Mouse (Mus musculus): ENCODE measurements around the gene Hs1bp3. TPM values are rescaled to one million over a fixed set of nuclear protein-coding genes. Genes with fewer than 3 reads are reported as not detected.

Hs1bp3 gene
- polyA plus RNA-seq, 1 experiment from 2014 or later: 15.2 TPM

DNA sequence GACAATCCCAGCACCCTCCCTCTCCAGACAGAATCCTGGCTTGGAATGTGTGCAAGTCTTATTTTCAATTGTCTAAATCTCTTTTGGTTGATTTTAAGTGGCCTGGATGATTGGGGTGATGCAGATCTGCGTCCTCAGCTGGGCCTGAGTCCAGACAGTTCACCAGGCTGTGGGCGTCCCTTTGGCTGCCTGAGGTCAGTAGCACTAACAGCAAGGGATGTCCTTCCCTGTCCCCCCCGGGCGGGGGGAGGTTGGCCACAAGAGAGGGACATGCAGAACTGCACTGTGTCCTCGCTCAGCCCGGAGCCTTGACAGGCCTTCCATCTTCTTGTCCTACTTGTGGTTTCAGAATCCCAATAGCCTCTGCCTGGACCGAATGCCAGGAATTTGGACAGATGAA, 52.1 kb downstream of the Hs1bp3 start:
- no peak for DNase-seq (ENCODE audit: low spot score)
- Histone ChIP-seq H3K27ac (0 out of 2 replicates have a peak overlapping the region, but pooled peaks have one; percentile 36), H3K9me3 (no peaks in the 10 kb centered on the region), H3K4me1 (0 out of 2 replicates have a peak, but pooled peaks cover 11% of the 10 kb centered on the region), H3K36me3 (no peaks in the 10 kb centered on the region), H3K27me3 (ENCODE audit: insufficient read depth, poor library complexity, severe bottlenecking) (no peaks in the 10 kb centered on the region), H3K4me3 (no peak overlapping the region)
- 65% methylated on average over 7 of the region's 7 CpGs for WGBS

DNA sequence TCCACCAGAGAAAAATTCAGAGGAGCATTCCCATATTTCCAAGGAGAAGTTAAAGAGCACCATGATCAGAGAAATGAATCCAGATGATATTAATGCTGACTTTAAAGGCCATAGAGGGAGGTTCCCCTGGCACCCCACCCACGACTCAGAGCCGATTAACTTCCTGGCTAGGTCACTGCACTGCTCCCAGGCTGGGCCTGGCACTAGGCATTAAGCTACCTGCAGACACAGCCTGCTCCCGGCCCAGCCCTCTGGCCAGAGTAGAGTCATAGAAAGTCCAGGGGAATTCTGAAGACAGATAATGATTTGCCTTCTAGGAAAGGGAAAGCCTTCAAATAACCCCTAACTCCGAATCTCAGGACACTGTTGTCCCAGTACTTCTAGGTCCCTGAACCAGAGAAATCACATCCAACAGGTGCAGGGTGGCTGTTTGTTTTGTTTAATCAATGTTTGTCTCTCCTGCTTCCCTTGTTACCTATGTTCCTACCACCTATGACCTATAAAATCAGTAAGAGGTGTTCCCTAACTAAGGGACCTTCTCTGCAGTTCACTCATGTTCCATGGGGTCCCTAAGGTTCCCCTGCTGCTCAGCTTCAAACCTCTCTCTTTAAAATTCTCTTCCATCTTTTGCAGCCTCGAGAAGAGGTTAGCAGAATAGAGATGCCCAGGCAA, 52.8 kb downstream of the Hs1bp3 start:
- Histone ChIP-seq H3K4me1 (0 out of 2 replicates have a peak, but pooled peaks cover 11% of the 10 kb centered on the region), H3K36me3 (no peaks in the 10 kb centered on the region), H3K9me3 (no peaks in the 10 kb centered on the region), H3K4me3 (no peak overlapping the region), H3K27me3 (ENCODE audit: insufficient read depth, poor library complexity, severe bottlenecking) (no peaks in the 10 kb centered on the region), H3K27ac (no peak overlapping the region)
- DNase-seq (ENCODE audit: low spot score): no peak
- WGBS: 64% methylated on average over 5 of the region's 5 CpGs

DNA sequence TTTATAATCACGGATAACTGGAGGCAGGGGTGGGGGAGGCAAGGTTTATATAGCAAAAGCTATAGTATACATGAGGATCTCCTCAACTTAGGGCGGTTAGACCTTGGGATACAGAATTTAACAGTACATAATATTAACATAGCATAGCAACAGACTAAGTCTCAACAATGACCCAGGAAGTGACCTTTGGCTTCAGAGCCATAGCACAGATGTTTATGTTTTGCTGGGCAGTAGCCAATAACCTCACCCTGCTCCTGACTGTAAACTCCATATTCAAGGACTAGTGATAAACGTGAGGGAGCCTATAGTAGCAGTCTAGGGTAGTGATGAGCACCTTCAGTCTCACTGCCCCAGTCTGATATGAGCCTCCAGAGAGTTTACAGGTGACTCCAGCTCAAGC, 53.5 kb downstream of the Hs1bp3 start:
- WGBS: 64% methylated on average over 3 of the region's 3 CpGs
- H3K4me1 ChIP-seq: 0 out of 2 replicates have a peak, but pooled peaks cover 11% of the 10 kb centered on the region
- no peak for DNase-seq (ENCODE audit: low spot score)
- H3K9me3 ChIP-seq: no peaks in the 10 kb centered on the region
- H3K27me3 ChIP-seq (ENCODE audit: insufficient read depth, poor library complexity, severe bottlenecking): no peaks in the 10 kb centered on the region
- H3K4me3 ChIP-seq: no peak overlapping the region
- H3K27ac ChIP-seq: no peak overlapping the region
- H3K36me3 ChIP-seq: no peaks in the 10 kb centered on the region

DNA sequence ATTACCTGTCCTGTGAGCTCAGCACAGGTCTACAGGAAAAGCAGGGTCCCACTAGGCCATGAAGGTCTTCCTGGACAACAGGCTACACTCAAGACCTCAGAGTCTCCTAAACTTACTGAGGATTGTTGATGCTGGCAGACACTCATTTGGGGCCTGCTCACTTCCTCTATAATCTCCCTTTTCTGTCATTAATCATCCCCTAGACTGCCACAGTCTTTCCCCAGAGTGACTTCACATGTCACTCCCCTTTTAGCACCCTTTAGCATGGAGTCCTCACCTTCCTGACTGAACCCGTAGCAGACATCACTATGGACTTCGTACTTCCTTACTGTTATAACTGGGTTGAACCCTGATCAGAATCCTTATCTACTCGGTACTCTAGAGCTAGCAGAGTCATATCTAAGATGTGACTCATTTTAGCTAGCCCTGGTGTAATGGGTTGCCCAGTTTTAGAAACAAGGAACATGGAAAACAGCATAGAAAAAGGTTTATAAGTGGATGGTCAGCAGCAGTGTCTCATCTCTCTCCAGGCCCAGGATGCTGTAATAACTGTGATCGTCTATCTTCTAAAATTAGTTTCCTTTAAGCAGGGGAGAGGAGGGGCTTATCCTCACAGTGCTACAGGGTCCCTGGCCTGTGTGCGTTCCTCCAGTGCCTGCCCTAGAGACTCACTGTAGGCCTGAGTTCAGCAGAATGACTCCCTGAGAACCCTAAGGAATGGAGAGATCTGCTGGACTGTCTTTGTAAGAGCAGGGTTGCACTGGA, 58.7 kb downstream of the Hs1bp3 start:
- Histone ChIP-seq H3K36me3 (no peaks in the 10 kb centered on the region), H3K27ac (peak overlapping the region; percentile 59; the same call in 1 of the 2 replicates), H3K9me3 (no peaks in the 10 kb centered on the region), H3K4me3 (no peak overlapping the region), H3K27me3 (ENCODE audit: insufficient read depth, poor library complexity, severe bottlenecking) (no peaks in the 10 kb centered on the region), H3K4me1 (peaks cover 12% of the 10 kb centered on the region)
- DNase-seq (ENCODE audit: low spot score): no peak
- 38% methylated on average over 5 of the region's 5 CpGs for WGBS

DNA sequence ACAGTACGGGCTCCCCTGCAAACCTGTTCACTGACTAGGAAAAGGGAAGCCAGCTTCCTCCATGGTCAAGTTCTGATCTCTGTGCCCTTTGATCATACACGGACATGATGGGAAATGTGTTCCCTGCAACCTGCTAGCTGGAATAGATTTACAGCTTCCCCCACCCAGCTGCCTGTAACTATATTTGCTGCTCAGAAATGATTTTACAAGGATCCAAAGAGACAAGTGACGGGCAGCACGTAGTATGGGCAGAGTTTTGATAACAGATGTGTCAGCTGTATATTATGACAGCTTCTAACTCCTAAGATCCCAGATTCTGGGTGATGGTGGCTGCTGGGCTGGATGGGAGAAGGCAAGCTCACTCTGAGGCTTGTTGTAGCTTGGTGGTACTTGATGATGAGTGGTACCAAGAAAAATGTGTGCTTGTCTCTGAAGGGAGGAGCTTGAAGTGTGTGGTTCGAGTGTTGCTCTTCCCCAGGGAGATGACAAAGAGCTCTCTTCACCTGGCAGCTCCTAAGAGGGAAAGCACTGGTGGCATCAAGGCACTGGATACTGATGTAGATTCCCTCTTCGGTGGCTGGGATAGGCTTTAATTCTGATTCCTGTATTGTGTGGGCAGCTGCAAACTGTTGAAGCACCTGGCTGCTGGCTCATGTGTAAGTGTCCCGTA, 59.4 kb downstream of the Hs1bp3 start:
- Histone ChIP-seq H3K36me3 (no peaks in the 10 kb centered on the region), H3K27ac (no peak overlapping the region; the same call in 1 of the 2 replicates)
- 71% methylated on average over 7 of the region's 7 CpGs for WGBS

DNA sequence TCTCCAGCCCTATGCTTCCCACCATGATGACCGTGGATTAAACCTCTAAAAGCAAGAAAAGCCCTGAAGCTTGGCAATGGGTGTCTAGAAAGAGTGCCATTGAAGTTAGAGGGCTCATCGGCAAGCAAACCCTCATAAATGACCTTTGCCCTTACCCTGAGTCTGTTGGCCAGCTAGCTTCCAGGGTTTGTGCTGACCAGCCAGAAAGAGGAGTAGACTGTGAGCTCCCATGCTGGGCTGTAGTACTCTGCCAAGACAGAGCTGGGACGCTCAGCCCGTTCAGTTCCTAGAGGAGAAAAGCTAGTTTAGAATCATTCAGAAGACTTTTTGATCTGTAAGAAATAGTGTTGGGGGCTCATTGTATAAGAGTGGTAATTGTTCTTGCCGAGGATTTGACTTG, 60.5 kb downstream of the Hs1bp3 start:
- H3K36me3 ChIP-seq: no peaks in the 10 kb centered on the region
- H3K27ac ChIP-seq: no peak overlapping the region
- H3K27me3 ChIP-seq (ENCODE audit: insufficient read depth, poor library complexity, severe bottlenecking): no peaks in the 10 kb centered on the region
- H3K4me3 ChIP-seq: no peak overlapping the region
- H3K9me3 ChIP-seq: no peaks in the 10 kb centered on the region
- no peak for DNase-seq (ENCODE audit: low spot score)
- peaks cover 17% of the 10 kb centered on the region for H3K4me1 ChIP-seq
- WGBS: 88% methylated on average over 5 of the region's 5 CpGs

More for the DNA sequence above, 59.4 kb downstream of the Hs1bp3 start:
- Histone ChIP-seq H3K4me3 (no peak overlapping the region), H3K27me3 (ENCODE audit: insufficient read depth, poor library complexity, severe bottlenecking) (no peaks in the 10 kb centered on the region), H3K9me3 (no peaks in the 10 kb centered on the region), H3K4me1 (peaks cover 13% of the 10 kb centered on the region)
- no peak for DNase-seq (ENCODE audit: low spot score)

DNA sequence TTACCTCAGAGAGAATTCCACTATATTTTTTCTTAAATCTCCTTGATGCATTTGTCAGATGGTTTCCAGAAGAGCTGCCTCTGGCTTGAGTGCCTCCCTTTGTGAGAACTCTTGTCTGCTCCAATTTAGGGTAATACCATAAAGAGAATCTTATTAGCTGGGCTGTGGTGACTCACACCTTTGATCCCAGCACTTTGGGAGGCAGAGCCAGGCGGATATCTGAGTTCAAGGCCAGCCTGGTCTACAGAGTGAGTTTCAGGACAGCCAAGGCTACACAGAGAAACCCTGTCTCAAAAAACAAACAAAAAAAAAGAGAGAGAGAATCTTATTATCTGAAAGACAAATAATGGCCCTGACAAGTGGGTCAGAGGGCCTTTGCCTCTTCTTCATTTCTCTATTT, 63.9 kb downstream of the Hs1bp3 start:
- Histone ChIP-seq H3K4me3 (no peak overlapping the region), H3K9me3 (no peaks in the 10 kb centered on the region), H3K27me3 (ENCODE audit: insufficient read depth, poor library complexity, severe bottlenecking) (no peaks in the 10 kb centered on the region), H3K4me1 (peaks cover 32% of the 10 kb centered on the region), H3K27ac (no peak overlapping the region), H3K36me3 (no peaks in the 10 kb centered on the region)
- no peak for DNase-seq (ENCODE audit: low spot score)
- WGBS: 68% methylated on average over 1 of the region's 1 CpGs

DNA sequence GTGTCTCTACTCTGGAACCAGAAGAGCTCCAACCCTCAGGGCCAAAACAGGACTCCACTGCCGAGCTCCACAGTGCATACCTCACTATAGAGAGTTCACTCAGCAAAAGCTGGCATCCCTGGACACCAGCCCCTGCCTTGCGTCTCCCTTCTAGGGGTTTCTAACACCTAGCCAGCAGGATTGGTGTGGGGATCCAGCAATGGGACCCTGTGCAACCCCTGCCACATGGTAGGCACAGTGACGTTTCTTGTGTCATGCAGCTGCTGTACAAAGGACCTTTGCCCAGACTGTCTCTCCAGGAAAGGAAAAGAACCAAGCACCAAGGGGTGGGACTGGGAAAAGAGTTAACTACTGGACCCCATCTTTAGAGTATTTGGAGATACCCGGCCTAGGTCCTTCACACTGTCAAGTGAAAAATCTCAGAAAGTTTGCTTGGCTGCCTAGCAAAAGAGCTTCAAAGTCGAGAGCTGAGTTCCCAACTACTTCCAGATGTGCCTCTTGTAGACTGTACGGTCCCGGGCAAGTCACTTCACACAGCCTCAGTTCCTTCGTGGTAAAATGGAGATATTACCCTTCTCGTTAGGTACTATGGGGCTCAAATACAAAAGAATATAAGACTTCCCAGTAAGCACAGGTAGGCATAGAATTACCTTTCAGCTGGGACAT, 64.9 kb downstream of the Hs1bp3 start:
- Histone ChIP-seq H3K9me3 (no peaks in the 10 kb centered on the region), H3K4me3 (no peak overlapping the region), H3K36me3 (no peaks in the 10 kb centered on the region), H3K27ac (no peak overlapping the region), H3K4me1 (peaks cover 26% of the 10 kb centered on the region), H3K27me3 (ENCODE audit: insufficient read depth, poor library complexity, severe bottlenecking) (no peaks in the 10 kb centered on the region)
- 64% methylated on average over 9 of the region's 9 CpGs for WGBS
- no peak for DNase-seq (ENCODE audit: low spot score)

DNA sequence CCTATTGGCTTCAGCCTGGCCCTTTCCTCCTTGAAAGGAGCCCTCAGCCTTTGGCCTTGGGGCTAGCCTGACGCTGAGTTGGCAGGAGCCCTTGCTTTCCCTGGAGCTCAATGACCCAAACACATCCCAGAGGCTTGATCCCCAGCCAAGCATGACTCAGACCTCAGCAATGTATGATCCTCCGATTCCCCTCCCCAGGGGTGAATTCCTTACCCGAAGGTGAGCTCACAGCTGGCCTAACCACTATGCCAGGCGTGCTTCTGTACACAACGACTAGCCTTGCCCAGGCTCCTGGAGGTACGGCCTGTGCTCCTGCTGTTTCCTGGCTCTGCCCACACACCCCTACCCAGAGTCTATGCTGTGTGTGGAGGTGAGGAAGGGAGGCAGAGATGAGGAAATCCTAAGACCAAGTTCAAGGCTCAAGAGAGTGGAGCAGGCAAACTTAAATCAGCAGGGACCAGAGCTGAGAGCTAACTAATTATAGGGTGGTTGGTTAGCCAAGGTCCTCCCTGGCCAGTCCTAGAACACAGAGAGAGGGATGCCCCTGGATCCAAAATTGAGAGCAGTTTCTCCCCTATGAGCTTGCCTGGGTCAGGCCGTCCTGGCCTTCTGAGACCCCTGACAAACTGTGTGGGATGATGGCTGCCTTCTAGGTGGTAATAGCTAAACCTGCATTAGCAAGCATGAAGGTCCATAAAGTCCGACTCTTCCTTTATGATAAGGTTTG, 66.7 kb downstream of the Hs1bp3 start:
- Histone ChIP-seq H3K27ac (peak overlapping the region; percentile 67), H3K27me3 (ENCODE audit: insufficient read depth, poor library complexity, severe bottlenecking) (no peaks in the 10 kb centered on the region), H3K4me3 (no peak overlapping the region), H3K36me3 (no peaks in the 10 kb centered on the region), H3K9me3 (no peaks in the 10 kb centered on the region), H3K4me1 (peaks cover 26% of the 10 kb centered on the region)
- 52% methylated on average over 8 of the region's 8 CpGs for WGBS
- peak; percentile 80 for DNase-seq (ENCODE audit: low spot score)

DNA sequence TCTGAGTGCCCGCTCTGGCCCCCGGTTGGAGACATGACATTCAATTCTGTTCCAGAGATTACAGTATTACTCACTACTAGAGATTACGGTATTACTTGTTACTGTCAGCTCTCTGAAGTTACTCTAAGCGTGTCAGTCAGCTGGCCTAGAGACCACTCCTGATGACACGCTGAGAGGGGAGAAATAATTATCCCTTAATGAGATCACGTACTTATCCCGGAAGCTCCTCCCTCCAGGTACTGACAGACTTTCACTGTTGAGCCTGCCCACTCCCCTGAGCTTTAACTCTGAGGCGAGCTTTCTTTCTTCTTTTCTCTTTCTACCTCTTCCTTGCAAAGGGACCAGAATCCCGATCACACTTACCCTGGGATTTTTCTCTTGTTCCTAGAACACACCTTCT, 67.7 kb downstream of the Hs1bp3 start:
- H3K4me3 ChIP-seq: no peak overlapping the region
- no peaks in the 10 kb centered on the region for H3K9me3 ChIP-seq
- peaks cover 31% of the 10 kb centered on the region for H3K4me1 ChIP-seq
- DNase-seq (ENCODE audit: low spot score): no peak
- no peaks in the 10 kb centered on the region for H3K27me3 ChIP-seq (ENCODE audit: insufficient read depth, poor library complexity, severe bottlenecking)
- 56% methylated on average over 9 of the region's 9 CpGs for WGBS
- no peak overlapping the region for H3K27ac ChIP-seq
- no peaks in the 10 kb centered on the region for H3K36me3 ChIP-seq

DNA sequence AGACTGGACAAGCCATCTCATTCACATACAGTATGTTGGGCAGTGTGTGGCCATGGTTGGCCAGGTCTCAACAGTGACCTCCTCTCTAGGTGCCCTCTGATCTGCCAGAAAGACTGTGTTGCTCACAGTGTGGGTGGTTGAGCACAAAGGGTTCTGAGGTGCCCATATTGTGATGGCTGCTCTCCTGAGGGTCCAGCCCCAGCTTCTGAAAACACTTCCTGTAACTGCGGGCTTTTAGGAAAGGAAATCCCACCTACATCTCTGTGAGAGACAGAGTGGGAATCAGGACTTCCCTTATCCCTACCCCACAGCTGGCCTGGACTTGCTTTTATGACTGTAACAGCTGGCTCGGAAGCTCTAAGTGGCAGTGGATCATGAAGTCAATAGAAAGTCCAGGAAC, 68.7 kb downstream of the Hs1bp3 start:
- H3K4me1 ChIP-seq: peaks cover 41% of the 10 kb centered on the region
- no peak overlapping the region for H3K27ac ChIP-seq
- DNase-seq (ENCODE audit: low spot score): no peak
- H3K9me3 ChIP-seq: no peaks in the 10 kb centered on the region
- no peaks in the 10 kb centered on the region for H3K27me3 ChIP-seq (ENCODE audit: insufficient read depth, poor library complexity, severe bottlenecking)
- H3K36me3 ChIP-seq: no peaks in the 10 kb centered on the region
- 79% methylated on average over 2 of the region's 2 CpGs for WGBS
- no peak overlapping the region for H3K4me3 ChIP-seq

DNA sequence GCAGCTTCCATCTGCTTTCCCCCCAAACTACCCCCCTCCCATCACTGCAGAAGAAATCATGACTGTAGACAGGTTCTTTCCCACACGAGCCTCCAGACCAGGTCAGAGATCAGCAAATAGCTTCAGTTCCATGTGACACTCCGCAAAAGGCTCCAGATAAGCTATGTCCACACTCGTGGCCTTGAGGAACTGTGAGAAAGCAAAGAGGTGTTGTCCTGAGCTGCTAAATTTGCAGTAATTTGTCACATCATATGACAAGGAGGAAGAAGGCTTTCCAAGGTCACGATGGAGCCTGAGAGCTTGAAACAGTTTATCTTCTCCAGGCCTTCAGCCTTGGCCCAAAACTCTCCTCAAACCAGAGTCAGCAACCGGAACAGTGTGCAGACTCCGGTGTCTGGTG, 70.6 kb downstream of the Hs1bp3 start:
- Histone ChIP-seq H3K4me1 (peaks cover 37% of the 10 kb centered on the region), H3K27ac (peak overlapping the region; percentile 32; the same call in 1 of the 2 replicates), H3K36me3 (no peaks in the 10 kb centered on the region), H3K9me3 (no peaks in the 10 kb centered on the region), H3K4me3 (no peak overlapping the region), H3K27me3 (ENCODE audit: insufficient read depth, poor library complexity, severe bottlenecking) (no peaks in the 10 kb centered on the region)
- WGBS: 51% methylated on average over 6 of the region's 6 CpGs
- no peak for DNase-seq (ENCODE audit: low spot score)
